Mouse (Mus musculus) ES-CJ7 (cell line): ENCODE results near the gene Spred3.

Source experiments
- DNase-seq: peaks from one replicate; pipeline ENCODE4 v3.0.0; 2011; ENCODE audit warnings: low read depth, low spot score

The Spred3 gene

GRCm38 (mm10) chr7:29134230-29134629, 36.0 kb downstream of the Spred3 start:
- no peak for DNase-seq

- peak; percentile 62 for DNase-seq
Measured at GRCm38 (mm10) chr7:29128725-29129124, 41.5 kb downstream of the Spred3 start.

GRCm38 (mm10) chr7:29126173-29126915, 43.9 kb downstream of the Spred3 start:
- DNase-seq = peak; percentile 87

GRCm38 (mm10) chr7:29124970-29125369, 45.2 kb downstream of the Spred3 start, which contains the start of gene Ryr1:
Gene Ryr1 (minus strand): TSS chr7:29125179.
- peak; percentile 86 for DNase-seq

GRCm38 (mm10) chr7:29123531-29124358, 46.5 kb downstream of the Spred3 start:
- DNase-seq = no peak

- peak; percentile 61 for DNase-seq
Measured at GRCm38 (mm10) chr7:29122821-29123220, 47.4 kb downstream of the Spred3 start.

- DNase-seq = no peak
Measured at GRCm38 (mm10) chr7:29119526-29119925, 50.7 kb downstream of the Spred3 start.

GRCm38 (mm10) chr7:29118142-29118851, 51.9 kb downstream of the Spred3 start:
- peak; percentile 70 for DNase-seq

- DNase-seq = peak; percentile 88
Measured at GRCm38 (mm10) chr7:29108992-29109955, 60.9 kb downstream of the Spred3 start.
